Mouse (Mus musculus) heart, embryonic 12.5 days (tissue): Measurements from ENCODE around the gene Dpm2. TPM values are rescaled to one million over a fixed set of nuclear protein-coding genes. Genes with fewer than 3 reads are reported as not detected.
A peak's percentile ranks its signal among the peaks of the same experiment; 100 is the strongest.

Experiments
- ATAC-seq: fragments of 200-750 bp; cut with Nextera tagmentation; 2 replicates; pipeline ENCODE4 v1.8.0; 2017; ENCODE audit warnings: moderate TSS enrichment, moderate library complexity; ENCODE audit not compliant: insufficient number of reproducible peaks, low FRiP score
- H3K27ac ChIP-seq: fragments of 300-500 bp; sonication (generic); 2 replicates; pipeline ENCODE4 v1.5.1; 2016; ENCODE audit warnings: mild to moderate bottlenecking, moderate library complexity; ENCODE audit not compliant: poor library complexity, severe bottlenecking
- H3K27me3 ChIP-seq: fragments of 300-500 bp; sonication (generic); replicated peaks from 2 replicates; pipeline ENCODE4 v1.6.1; 2016; ENCODE audit warnings: mild to moderate bottlenecking, moderate library complexity
- H3K36me3 ChIP-seq: fragments of 300-500 bp; sonication (generic); 2 replicates; pipeline ENCODE4 v1.6.1; 2016; ENCODE audit warnings: mild to moderate bottlenecking, moderate library complexity
- H3K4me1 ChIP-seq: fragments of 300-500 bp; sonication (generic); replicated peaks from 2 replicates; pipeline ENCODE4 v1.6.1; 2016; ENCODE audit warnings: mild to moderate bottlenecking
- H3K4me2 ChIP-seq: fragments of 300-500 bp; sonication (generic); 2 replicates; pipeline ENCODE4 v1.6.1; 2016; ENCODE audit warnings: mild to moderate bottlenecking, moderate library complexity
- H3K4me3 ChIP-seq: fragments of 300-500 bp; sonication (generic); 2 replicates; pipeline ENCODE4 v1.5.1; 2016; ENCODE audit warnings: mild to moderate bottlenecking
- H3K9ac ChIP-seq: fragments of 300-500 bp; sonication (generic); 2 replicates; pipeline ENCODE4 v1.6.1; 2016; ENCODE audit warnings: mild to moderate bottlenecking, moderate library complexity
- H3K9me3 ChIP-seq: fragments of 300-500 bp; sonication (generic); replicated peaks from 2 replicates; pipeline ENCODE4 v1.6.1; 2016; ENCODE audit warnings: mild to moderate bottlenecking, moderate library complexity
- WGBS: fragments of 180-500 bp; shearing (Covaris S2); methylation state at CpG from one replicate; pipeline ENCODE4 v1.1.7; 2016; 5-methylcytosine and 5-hydroxymethylcytosine counted together
- polyA plus RNA-seq: library from polyadenylated mRNA; unstranded; fragments of >200 nt; fragmentation: Nextera tagmentation; extraction: Ambion mirVana; gene quantifications from 2 replicates; pipeline ENCODE4 v1.2.1, GENCODE M21; 2016

Dpm2 gene
- polyA plus RNA-seq, 1 experiment from 2014 or later: 68.0 TPM

GRCm38 (mm10) chr2:32618051-32618450, 47.4 kb downstream of the Dpm2 start:
- Histone ChIP-seq H3K36me3 (peaks cover 53% of the 10 kb centered on the region), H3K27me3 (no peaks in the 10 kb centered on the region), H3K9ac (no peak overlapping the region; the same call in 1 of the 2 replicates), H3K27ac (no peak overlapping the region), H3K4me2 (no peak overlapping the region), H3K9me3 (peaks cover 3% of the 10 kb centered on the region; the same call in 1 of the 2 replicates), H3K4me3 (no peak overlapping the region), H3K4me1 (peaks cover 46% of the 10 kb centered on the region)
- WGBS: 86% methylated on average over 9 of the region's 9 CpGs
- ATAC-seq: no peak

- H3K9ac ChIP-seq: peak overlapping the region; percentile 68
Observed at GRCm38 (mm10) chr2:32620682-32621516, 50.2 kb downstream of the Dpm2 start.

GRCm38 (mm10) chr2:32621517-32621859, 50.8 kb downstream of the Dpm2 start, which contains the start of gene Ak1:
Gene Ak1 (plus strand): TSS chr2:32621758.
- Histone ChIP-seq H3K4me1 (peaks cover 75% of the 10 kb centered on the region), H3K9ac (peak within 1 kb of the TSS; percentile 68), H3K9me3 (peaks cover 3% of the 10 kb centered on the region; the same call in 1 of the 2 replicates), H3K27me3 (no peaks in the 10 kb centered on the region), H3K4me2 (peak within 1 kb of the TSS; percentile 56), H3K27ac (peak within 1 kb of the TSS; percentile 99), H3K36me3 (peaks cover 27% of the 10 kb centered on the region), H3K4me3 (peak within 1 kb of the TSS; percentile 17)
- 4% methylated on average over 7 of the region's 7 CpGs for WGBS
- no peak; the same call in 1 of the 2 replicates for ATAC-seq

More at GRCm38 (mm10) chr2:32620682-32621516, 50.2 kb downstream of the Dpm2 start:
- Histone ChIP-seq H3K27ac (peak overlapping the region; percentile 99), H3K9me3 (peaks cover 3% of the 10 kb centered on the region; the same call in 1 of the 2 replicates), H3K36me3 (peaks cover 31% of the 10 kb centered on the region), H3K4me3 (peak overlapping the region; percentile 17; the same call in 1 of the 2 replicates), H3K27me3 (no peaks in the 10 kb centered on the region), H3K4me2 (peak overlapping the region; percentile 56), H3K4me1 (peaks cover 69% of the 10 kb centered on the region)
- ATAC-seq: peak; percentile 84
- WGBS: 4% methylated on average over 4 of the region's 4 CpGs

Other genes starting within 250 kb of the Dpm2 start
- gene Ciz1, start 218.5 kb upstream of the Dpm2 start, polyA plus RNA-seq: 40.5 and 42.2 TPM in 2 replicates
- gene Dnm1, start 217.5 kb upstream of the Dpm2 start, polyA plus RNA-seq: 6.2 and 7.6 TPM in 2 replicates
- 48.2 and 48.9 TPM in 2 replicates for gene 1110008P14Rik, start 188.9 kb upstream of the Dpm2 start, polyA plus RNA-seq
- gene Lcn2, start 182.6 kb upstream of the Dpm2 start, polyA plus RNA-seq: 0.14 and 0.38 TPM in 2 replicates
- 39.9 and 44.9 TPM in 2 replicates for gene Ptges2, start 175.0 kb upstream of the Dpm2 start, polyA plus RNA-seq
- gene Naif1, start 120.4 kb upstream of the Dpm2 start, polyA plus RNA-seq: 4.7 and 5.4 TPM in 2 replicates
- 13.0 and 14.3 TPM in 2 replicates for gene Slc25a25, start 119.4 kb upstream of the Dpm2 start, polyA plus RNA-seq
- 7.9 and 9.0 TPM in 2 replicates for gene Fam102a, start 35.5 kb upstream of the Dpm2 start, polyA plus RNA-seq
- 0.23 and 0.33 TPM in 2 replicates for gene Pip5kl1, start 3.9 kb downstream of the Dpm2 start, polyA plus RNA-seq
- gene 9430097D07Rik, start 4.8 kb downstream of the Dpm2 start, polyA plus RNA-seq: 0.18 and 0.24 TPM in 2 replicates
- gene St6galnac4, start 16.2 kb downstream of the Dpm2 start, polyA plus RNA-seq: 45.6 and 47.2 TPM in 2 replicates
- 31.6 and 35.3 TPM in 2 replicates for gene St6galnac6, start 28.9 kb downstream of the Dpm2 start, polyA plus RNA-seq
- gene Ak1, start 50.9 kb downstream of the Dpm2 start, polyA plus RNA-seq: 285 and 294 TPM in 2 replicates
- gene Eng, start 75.7 kb downstream of the Dpm2 start, polyA plus RNA-seq: 159 and 168 TPM in 2 replicates
- gene Fpgs, start 133.3 kb downstream of the Dpm2 start, polyA plus RNA-seq: 18.7 and 20.3 TPM in 2 replicates
- 67.5 and 73.3 TPM in 2 replicates for gene Cdk9, start 142.2 kb downstream of the Dpm2 start, polyA plus RNA-seq
- 35.4 and 36.0 TPM in 2 replicates for gene Sh2d3c, start 150.2 kb downstream of the Dpm2 start, polyA plus RNA-seq
- not detected in 2 replicates for gene 6330409D20Rik, start 170.2 kb downstream of the Dpm2 start, polyA plus RNA-seq
- gene Tor2a, start 186.4 kb downstream of the Dpm2 start, polyA plus RNA-seq: 38.5 and 39.3 TPM in 2 replicates
- 0.09 and 0.24 TPM in 2 replicates for gene Ttc16, start 204.8 kb downstream of the Dpm2 start, polyA plus RNA-seq
- 4.2 and 5.2 TPM in 2 replicates for gene Ptrh1, start 204.9 kb downstream of the Dpm2 start, polyA plus RNA-seq
- gene Cfap157, start 213.6 kb downstream of the Dpm2 start, polyA plus RNA-seq: 0.63 and 0.98 TPM in 2 replicates